Mouse (Mus musculus): ENCODE measurements around the gene Gpr39.

DNA sequence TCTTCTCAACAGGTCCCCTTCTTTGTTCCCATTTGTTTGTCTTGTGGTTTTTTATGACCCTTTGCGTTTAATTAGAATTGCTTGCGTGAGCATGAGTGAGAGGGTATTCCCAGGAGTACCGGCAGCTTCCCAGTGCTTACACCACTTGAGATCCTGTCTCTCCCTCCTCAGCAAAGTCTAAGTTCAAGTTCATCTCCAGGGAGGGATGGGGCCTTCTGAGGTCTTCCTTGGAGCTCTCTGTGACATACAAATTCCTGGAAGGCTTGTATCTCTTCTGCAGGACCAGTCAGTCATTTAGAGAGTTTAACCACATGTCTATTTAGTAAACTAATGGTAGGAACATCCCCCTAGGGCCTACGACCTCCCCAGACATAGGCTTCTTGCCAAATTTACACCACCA, 55.1 kb downstream of the Gpr39 start:
- TF ChIP-seq CTCF (IDR thresholded peaks at IDR 0.05; ENCODE audit: borderline replicate concordance, extremely low read depth, insufficient read depth, insufficient read length) (no peak), POLR2A (IDR thresholded peaks at IDR 0.05; ENCODE audit: borderline replicate concordance, extremely low read depth, insufficient read depth, insufficient read length, poor library complexity, severe bottlenecking) (no peak)

All from brain, embryonic 14.5 days (tissue).